ENCODE assay signal across 19 mouse cellular contexts in genomic region chr7:132015933-132016332, GRCm38 (mm10). TPM values are rescaled to one million over a fixed set of nuclear protein-coding genes. Genes with fewer than 3 reads are reported as not detected.
A peak's percentile ranks its signal among the peaks of the same experiment; 100 is the strongest.
DNase-seq lines count a peak whose midpoint lies in the region; ATAC-seq and TF ChIP-seq lines count a peak whose summit lies in the region.
"Had no signal": no experiment of that assay in that cellular context is flagged by ENCODE, and none has a peak within 500 bp of the region (broad histone marks: within the 10 kb centered on the region; RNA-seq: fewer than 3 reads in every experiment).

No protein-coding gene starts in this region.

- H3K27me3 ChIP-seq in intestine, embryonic 15.5 days (replicated peaks) = no peaks in the 10 kb centered on the region
- H3K27me3 ChIP-seq in intestine, postnatal 0 days (replicated peaks; ENCODE audit: control insufficient read depth, insufficient read depth, low read length) = peaks cover 14% of the 10 kb centered on the region
- H3K27me3 ChIP-seq in intestine, embryonic 16.5 days (replicated peaks; ENCODE audit: control insufficient read depth, insufficient read depth, low read length) = no peaks in the 10 kb centered on the region
- no peaks in the 10 kb centered on the region for H3K27me3 ChIP-seq in heart, embryonic 10.5 days (ENCODE audit: insufficient read depth, poor library complexity, severe bottlenecking)
- H3K27me3 ChIP-seq: Patski had no signal

- no peaks in the 10 kb centered on the region for H3K9me3 ChIP-seq in intestine, embryonic 15.5 days
- no peaks in the 10 kb centered on the region for H3K9me3 ChIP-seq in intestine, postnatal 0 days (ENCODE audit: control insufficient read depth)
- H3K9me3 ChIP-seq in intestine, embryonic 16.5 days (ENCODE audit: control insufficient read depth, low read length) = no peaks in the 10 kb centered on the region
- H3K9me3 ChIP-seq in heart, embryonic 10.5 days = no peaks in the 10 kb centered on the region

- no peak overlapping the region for H3K4me2 ChIP-seq in intestine, embryonic 15.5 days (replicated peaks)
- no peak overlapping the region for H3K4me2 ChIP-seq in intestine, postnatal 0 days (replicated peaks; ENCODE audit: low read depth)
- no peak overlapping the region for H3K4me2 ChIP-seq in intestine, embryonic 16.5 days (ENCODE audit: low read depth, low read length)

- no peak overlapping the region for H3K27ac ChIP-seq in intestine, embryonic 15.5 days
- H3K27ac ChIP-seq in intestine, postnatal 0 days (ENCODE audit: low read depth, low read length) = no peak overlapping the region
- no peak overlapping the region for H3K27ac ChIP-seq in intestine, embryonic 16.5 days (ENCODE audit: low read length)
- no peak overlapping the region for H3K27ac ChIP-seq in heart, embryonic 10.5 days

- TF ChIP-seq CTCF in intestine, postnatal 0 days (IDR thresholded peaks at IDR 0.05; ENCODE audit: low read depth) = no peak

- DNase-seq in heart, embryonic 10.5 days (ENCODE audit: low spot score) = no peak
- DNase-seq: adrenal gland, adult 2 months; adrenal gland, adult 8-10 months; adrenal gland, postnatal 10 days; adrenal gland, postnatal 14 days; adrenal gland, postnatal 25 days; adrenal gland, postnatal 36 days; B cell, adult 2 months; cerebellum, adult 11 months; cerebellum, adult 11-12 months; cerebellum, adult 18-20 months had no signal

- H3K36me3 ChIP-seq in intestine, embryonic 15.5 days = no peaks in the 10 kb centered on the region
- no peaks in the 10 kb centered on the region for H3K36me3 ChIP-seq in intestine, postnatal 0 days (ENCODE audit: control insufficient read depth, insufficient read depth)
- H3K36me3 ChIP-seq in intestine, embryonic 16.5 days (ENCODE audit: control insufficient read depth, insufficient read depth, low read length) = no peaks in the 10 kb centered on the region
- no peaks in the 10 kb centered on the region for H3K36me3 ChIP-seq in heart, embryonic 10.5 days
- H3K36me3 ChIP-seq: G1E had no signal

- WGBS in intestine, embryonic 15.5 days = 44% methylated on average over 3 of the region's 3 CpGs
- 35% methylated on average over 3 of the region's 3 CpGs for WGBS in intestine, postnatal 0 days
- 53% methylated on average over 3 of the region's 3 CpGs for WGBS in intestine, embryonic 16.5 days
- WGBS in heart, embryonic 10.5 days = 79% methylated on average over 3 of the region's 3 CpGs

- ATAC-seq in intestine, embryonic 15.5 days = peak; percentile 75; the same call in 1 of the 2 replicates
- no peak for ATAC-seq in intestine, postnatal 0 days
- peak; percentile 67 for ATAC-seq in intestine, embryonic 16.5 days
- ATAC-seq: activated CD4-positive, CD25-positive, alpha-beta regulatory T cell, adult 4 months; CD4-positive, CD25-positive, alpha-beta regulatory T cell, adult 4 months; Patski had no signal

- H3K9ac ChIP-seq in intestine, embryonic 15.5 days = no peak overlapping the region
- no peak overlapping the region for H3K9ac ChIP-seq in intestine, postnatal 0 days (ENCODE audit: low read depth, low read length)
- no peak overlapping the region for H3K9ac ChIP-seq in intestine, embryonic 16.5 days (ENCODE audit: low read depth, low read length)

- no peak overlapping the region for H3K4me3 ChIP-seq in intestine, embryonic 15.5 days (replicated peaks)
- H3K4me3 ChIP-seq in intestine, postnatal 0 days (ENCODE audit: low read depth, low read length) = no peak overlapping the region
- no peak overlapping the region for H3K4me3 ChIP-seq in intestine, embryonic 16.5 days (ENCODE audit: low read length)
- H3K4me3 ChIP-seq in heart, embryonic 10.5 days = no peak overlapping the region

- H3K4me1 ChIP-seq in intestine, embryonic 15.5 days (replicated peaks) = no peaks in the 10 kb centered on the region
- no peaks in the 10 kb centered on the region for H3K4me1 ChIP-seq in intestine, postnatal 0 days (replicated peaks; ENCODE audit: control insufficient read depth, insufficient read depth, low read length)
- no peaks in the 10 kb centered on the region for H3K4me1 ChIP-seq in intestine, embryonic 16.5 days (ENCODE audit: control insufficient read depth, insufficient read depth, low read length)
- no peaks in the 10 kb centered on the region for H3K4me1 ChIP-seq in heart, embryonic 10.5 days

RNA-seq across cellular contexts. Expression of gene Gpr26, which starts 49.7 kb away (rescaled TPM):
- 0.01 TPM in 1 of 2 replicates, not detected in the other for polyA plus RNA-seq in intestine, embryonic 15.5 days (2015; fragmentation: Nextera tagmentation; extraction: Ambion mirVana)
- not detected in 2 replicates for polyA plus RNA-seq in intestine, postnatal 0 days (2015; fragmentation: Nextera tagmentation; extraction: Ambion mirVana)
- not detected in 2 replicates for polyA plus RNA-seq in intestine, embryonic 16.5 days (2015; fragmentation: Nextera tagmentation; extraction: Ambion mirVana)
- polyA plus RNA-seq in heart, embryonic 10.5 days (2016; fragmentation: Nextera tagmentation; extraction: Ambion mirVana) = not detected in 2 replicates
- polyA plus RNA-seq: activated CD4-positive, CD25-positive, alpha-beta regulatory T cell, adult 4 months; adrenal gland, adult 2 months; C2C12; CD4-positive, CD25-positive, alpha-beta regulatory T cell, adult 4 months; G1E; Patski had no signal
